Mouse (Mus musculus): ENCODE results near the gene Agap2.
A peak's percentile ranks its signal among the peaks of the same experiment; 100 is the strongest.

DNA sequence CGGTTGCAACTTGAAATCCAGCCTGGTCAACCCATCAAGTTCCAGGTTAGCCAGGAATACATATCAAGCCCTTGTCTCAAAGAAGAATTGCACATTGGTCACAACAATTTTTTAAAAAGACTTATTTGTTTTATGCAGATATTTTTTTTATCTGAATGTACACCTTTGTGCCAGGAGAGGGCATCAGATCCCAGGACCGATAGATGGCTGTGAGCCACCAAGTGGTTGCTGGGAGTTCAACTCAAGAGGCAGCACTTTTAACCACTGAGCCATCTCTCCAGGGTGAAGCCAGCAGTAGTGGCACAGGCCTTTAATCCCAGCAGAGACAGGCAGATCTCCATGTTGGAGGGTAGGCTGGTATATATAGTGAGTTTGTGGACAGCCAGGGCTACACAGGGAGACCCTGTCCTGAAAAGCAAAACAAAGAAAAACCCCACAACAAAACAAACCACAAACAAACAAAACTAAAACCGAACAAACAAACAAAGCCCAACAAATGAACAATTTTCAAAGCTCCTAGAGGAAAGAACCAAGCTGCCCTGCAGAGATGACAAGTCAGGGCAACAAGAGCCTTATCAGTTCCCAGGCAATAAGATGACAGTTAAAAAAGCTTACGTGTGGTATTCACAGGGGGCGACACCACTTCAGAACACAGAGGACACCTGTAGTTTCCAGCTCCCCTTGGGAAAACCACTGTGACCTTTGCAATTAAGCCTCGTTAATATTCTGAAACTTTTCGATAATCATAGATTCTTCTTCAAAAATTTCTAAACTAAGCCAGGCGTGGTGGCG lies 50.3 kb downstream of the Agap2 start:
- TF ChIP-seq CTCF (IDR thresholded peaks at IDR 0.05; ENCODE audit: low read depth) (peak; percentile 75), EP300 (optimal IDR thresholded peaks at IDR 0.05) (no peak)

Data from stomach, postnatal 0 days (tissue).